Mouse (Mus musculus) testis, adult 2 months (tissue): ENCODE measurements around the gene Olfr297.

Experiments
- CTCF ChIP-seq: fragments of 200-500 bp; IDR thresholded peaks from 2 replicates; pipeline ENCODE4 v1.5.1; 2012; ENCODE audit warnings: low read depth, mild to moderate bottlenecking, inconsistent platforms, low read length, moderate library complexity; ENCODE audit not compliant: control insufficient read depth, insufficient read depth, insufficient replicate concordance
- POLR2A ChIP-seq: fragments of 200-500 bp; IDR thresholded peaks from 2 replicates; pipeline ENCODE4 v1.6.1; 2012; ENCODE audit warnings: low read depth, mild to moderate bottlenecking, inconsistent platforms, low read length, moderate library complexity; ENCODE audit not compliant: control insufficient read depth

DNA sequence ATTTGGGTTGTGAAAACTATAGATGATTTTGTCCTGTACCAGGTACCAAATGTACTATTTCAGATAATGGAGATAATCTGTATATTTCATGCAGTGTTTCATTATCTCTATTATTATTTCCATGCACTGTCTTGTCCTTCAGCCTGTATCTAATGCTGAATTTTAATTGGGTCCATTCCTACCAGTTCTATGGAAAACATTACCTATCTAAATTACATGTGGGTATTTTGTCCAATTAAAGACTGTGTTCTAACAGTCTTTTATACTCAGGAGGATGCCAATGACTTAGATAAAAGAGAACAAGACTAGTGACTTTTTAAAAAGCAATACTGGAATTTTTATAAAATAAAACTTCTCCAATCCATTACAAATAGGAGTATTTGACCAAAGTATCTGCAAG lies at the start of gene Olfr297:
- TF ChIP-seq CTCF (no peak), POLR2A (no peak)
